In the genomic region with DNA sequence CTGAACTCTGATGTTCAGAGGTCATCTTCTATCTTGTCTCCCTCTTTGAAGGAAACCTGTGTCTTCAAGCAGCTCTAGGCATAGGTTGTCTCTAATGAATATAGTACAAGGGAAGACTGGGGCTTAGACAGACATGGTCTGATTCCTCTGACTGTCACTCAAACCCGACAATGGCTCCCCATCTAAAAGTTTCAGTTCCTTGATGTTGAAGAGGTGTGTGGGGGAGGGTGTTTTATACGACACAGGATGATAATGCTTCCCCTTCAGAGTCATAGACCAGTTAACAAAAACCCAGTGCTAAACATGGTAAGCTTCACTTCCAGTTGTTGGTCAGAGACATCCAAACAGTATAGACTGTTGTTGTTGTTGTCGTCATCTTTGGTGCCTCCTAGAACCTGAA, we compare ENCODE assay signal across 23 mouse cellular contexts.
DNase-seq lines count a peak whose midpoint lies in the region; ATAC-seq and TF ChIP-seq lines count a peak whose summit lies in the region.
"Had no signal": no experiment of that assay in that cellular context is flagged by ENCODE, and none has a peak within 500 bp of the region (broad histone marks: within the 10 kb centered on the region; RNA-seq: fewer than 3 reads in every experiment).

No protein-coding gene starts in this region.

- no peak for TF ChIP-seq CTCF in gastrocnemius, adult 2 months (IDR thresholded peaks at IDR 0.05)

- intact Hi-C loops in gastrocnemius, adult 2 months (cut with DNase I), result no loop called here
- intact Hi-C loops in gastrocnemius, postnatal 36 days (cut with DNase I), result no loop called here
- intact Hi-C loops in left cerebral cortex, postnatal 36 days (cut with DNase I), result no loop called here

- H3K4me3 ChIP-seq in gastrocnemius, adult 2 months, result no peak overlapping the region
- no peak overlapping the region for H3K4me3 ChIP-seq in brown adipose tissue, adult 24 weeks (ENCODE audit: insufficient read depth, low read depth, low read length)
- H3K4me3 ChIP-seq: hindbrain, embryonic 10.5 days; liver, embryonic 15.5 days; midbrain, embryonic 10.5 days; neural tube, embryonic 12.5 days had no signal

- peak; percentile 58 for ATAC-seq in neutrophil, adult 5-6 weeks (ENCODE audit: extremely low read depth, insufficient number of reproducible peaks, low FRiP score, poor library complexity, severe bottlenecking)
- ATAC-seq: activated CD4-positive, CD25-positive, alpha-beta regulatory T cell, adult 4 months; forebrain, postnatal 0 days; hindbrain, postnatal 0 days; Patski had no signal

- no peak for DNase-seq in gastrocnemius, adult 2 months
- DNase-seq in gastrocnemius, postnatal 36 days, result no peak
- peak; percentile 86 to 91 for DNase-seq in spleen, postnatal 36 days (ENCODE audit: low spot score in 2 of 2)
- no peak for DNase-seq in spleen, postnatal 10 days (ENCODE audit: low spot score in 2 of 2)
- DNase-seq in left cerebral cortex, postnatal 36 days (ENCODE audit: low spot score in 2 of 2), result no peak
- DNase-seq in frontal cortex, adult 2 months (ENCODE audit: extremely low spot score in 1 of 2, low spot score in 1 of 2), result no peak
- DNase-seq: adrenal gland, postnatal 10 days; cerebellum, adult 11 months; cerebellum, postnatal 14 days; embryo, embryonic 11 days; forebrain, postnatal 0 days; kidney, adult 11 months; kidney, postnatal 10 days; lung, postnatal 10 days had no signal

- H3K4me1 ChIP-seq in brown adipose tissue, adult 24 weeks (ENCODE audit: control insufficient read depth, insufficient read depth, insufficient read length, low read length), result peaks cover 40% of the 10 kb centered on the region

- H3K27ac ChIP-seq in gastrocnemius, adult 2 months, result 0 out of 2 replicates have a peak overlapping the region, but pooled peaks have one; percentile 25
- peak overlapping the region; percentile 59 for H3K27ac ChIP-seq in brown adipose tissue, adult 24 weeks (replicated peaks; ENCODE audit: low read depth, low read length)
- H3K27ac ChIP-seq: hindbrain, embryonic 10.5 days; hindbrain, postnatal 0 days; liver, embryonic 15.5 days; midbrain, embryonic 10.5 days; neural tube, embryonic 12.5 days had no signal

Comparison
In these comparisons a context has a peak if more than half of its experiments do, and no peak if none do; other contexts are left out.
1. DNase-seq: peak in spleen, postnatal 36 days (2 of 2); none in gastrocnemius, adult 2 months (single experiment), gastrocnemius, postnatal 36 days (0 of 2), spleen, postnatal 10 days (0 of 2), left cerebral cortex, postnatal 36 days (0 of 2) and frontal cortex, adult 2 months (0 of 2).